Mouse (Mus musculus) activated CD4-positive, CD25-positive, alpha-beta regulatory T cell, adult 9 weeks (primary cell): ENCODE data around the gene Mbtps2. TPM values are rescaled to one million over a fixed set of nuclear protein-coding genes. Genes with fewer than 3 reads are reported as not detected.

Source experiments
- polyA plus RNA-seq: library from polyadenylated mRNA; unstranded; fragments of 100-300 nt; shearing (Covaris generic); gene quantifications from one replicate; pipeline ENCODE4 v1.2.1, GENCODE M21; 2017

Gene Mbtps2
- 18.9 TPM for polyA plus RNA-seq

DNA sequence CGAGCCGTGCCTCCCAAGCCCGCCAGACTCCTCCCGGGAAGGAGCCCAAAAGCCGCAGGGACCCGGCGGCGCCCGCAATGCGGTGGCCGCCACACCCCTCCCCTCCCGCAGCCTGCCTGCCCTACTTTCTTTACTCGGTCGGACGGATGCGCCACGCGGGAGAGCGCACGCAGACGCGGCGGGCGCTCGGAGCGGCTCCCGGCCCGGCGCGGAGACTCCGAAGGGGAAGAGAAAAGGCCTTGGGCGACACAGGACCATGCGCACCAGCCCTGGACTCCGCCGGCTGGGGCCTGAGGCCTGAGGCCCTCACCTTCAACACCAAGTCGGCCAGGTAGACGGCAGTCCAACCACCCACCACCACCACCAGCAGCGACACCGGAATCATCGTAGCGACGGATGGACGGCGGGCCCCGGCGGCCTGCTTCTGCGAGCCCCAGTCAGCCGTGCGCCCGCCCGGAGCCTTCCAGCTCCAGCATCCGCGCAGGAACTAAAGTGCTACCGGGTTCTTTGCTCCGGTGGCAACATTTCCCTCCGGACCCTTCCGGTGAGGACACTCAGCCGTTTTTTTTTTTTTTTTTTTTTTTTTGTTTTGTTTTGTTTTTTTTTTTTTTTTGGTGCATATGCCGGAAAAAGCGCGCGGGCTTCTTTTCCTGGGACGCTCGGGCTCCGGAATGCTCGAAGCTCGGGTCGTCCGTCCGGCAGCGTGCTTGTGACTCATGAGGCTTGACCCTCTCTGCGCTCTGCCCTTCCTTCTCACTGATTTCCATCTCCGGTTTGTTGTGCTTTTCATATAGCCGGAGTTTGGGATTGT lies at the start of gene Mbtps2:
Mbtps2 (minus strand) TSS at position 530 of the 811 bp plus-strand sequence.

DNA sequence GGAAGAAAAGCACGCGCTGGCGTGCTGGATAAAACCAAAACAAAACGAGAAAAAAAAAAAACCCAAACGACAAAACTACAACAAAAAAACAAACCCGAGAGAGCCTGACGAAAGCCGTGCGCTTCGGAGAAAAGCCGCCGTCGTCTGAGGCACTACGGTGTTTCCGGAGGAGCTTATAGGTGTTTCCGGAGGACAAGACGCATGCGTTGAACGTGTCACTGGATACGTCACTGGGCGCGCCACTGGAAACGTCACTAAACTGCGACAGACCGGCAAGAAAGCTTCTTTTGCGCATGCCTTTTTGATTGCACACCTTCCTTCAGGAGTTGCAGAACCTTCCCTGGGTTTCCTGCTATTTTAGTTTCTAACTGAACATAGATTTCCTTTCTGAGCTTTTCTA lies 29.7 kb downstream of the Mbtps2 start, which contains the start of gene Yy2:
Yy2 (minus strand) TSS at position 146 of the 400 bp plus-strand sequence.

DNA sequence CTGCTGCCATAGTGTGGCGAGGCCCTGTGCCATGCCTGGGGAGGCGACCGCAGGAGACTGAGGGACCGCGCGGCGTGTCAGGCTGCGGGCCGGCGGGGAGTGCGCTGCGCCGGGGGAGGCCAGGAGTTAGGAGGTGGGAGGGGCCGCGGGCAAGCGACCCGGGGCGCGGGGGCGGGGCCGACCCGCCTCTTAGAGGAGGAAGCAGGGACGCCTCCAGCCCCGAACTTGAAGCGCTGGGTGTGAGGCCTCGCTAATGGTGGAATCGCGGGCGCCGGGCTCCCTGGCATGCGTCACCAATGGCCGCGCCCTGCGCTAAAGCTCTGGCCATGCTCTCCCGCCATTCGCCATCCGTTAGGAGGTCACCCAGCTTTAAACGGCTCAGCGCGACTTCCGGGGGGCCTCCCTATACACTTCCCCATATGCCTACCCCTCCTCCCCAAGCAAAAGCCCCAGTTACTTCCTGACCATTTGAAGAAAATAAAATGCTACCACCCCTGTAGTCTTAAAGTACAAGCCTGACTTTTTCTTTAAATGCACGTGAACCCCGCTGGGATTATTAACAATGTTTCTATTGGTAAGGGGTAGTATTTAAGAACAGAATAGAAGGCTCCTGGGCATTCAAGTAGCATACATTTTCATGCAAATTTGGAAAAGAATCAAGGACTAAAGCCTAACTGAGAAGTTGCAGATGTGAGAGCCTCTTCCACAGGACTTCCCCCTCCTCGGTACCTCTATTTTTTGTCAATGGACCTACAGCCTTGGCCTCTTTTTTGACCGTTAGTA lies 106.4 kb downstream of the Mbtps2 start, which contains the start of gene Sms:
Sms (minus strand) TSS at position 344 of the 783 bp plus-strand sequence.

Other genes with a start within 250 kb of the Mbtps2 start
- 0.13 TPM for gene Phex, start 183.4 kb downstream of the Mbtps2 start, polyA plus RNA-seq
- 75.5 TPM for gene Sms, start 106.4 kb downstream of the Mbtps2 start, polyA plus RNA-seq
- 2.8 TPM for gene Yy2, start 29.7 kb downstream of the Mbtps2 start, polyA plus RNA-seq
- not detected for gene Smpx, start 100.2 kb upstream of the Mbtps2 start, polyA plus RNA-seq
- not detected for gene Klhl34, start 219.7 kb upstream of the Mbtps2 start, polyA plus RNA-seq